Mouse (Mus musculus) cerebellum, postnatal 10 days (tissue): ENCODE data around the gene Mblac2.
A peak's percentile ranks its signal among the peaks of the same experiment; 100 is the strongest.
"Not testable (repeated sequence)": the region's sequence is repeated elsewhere in the genome, so short reads cannot be mapped to it uniquely, and the experiment has no call there.

Source experiments
- DNase-seq, 2 experiments: peaks; one replicate each; pipeline ENCODE4 v3.0.0; 2021; ENCODE audit warnings: mixed read lengths in 2 of 2

Mblac2 gene

GRCm38 (mm10) chr13:81710775-81711545 is at the start of gene Mblac2, which contains the start of gene Polr3g:
TSS of gene Mblac2 (plus strand) at chr13:81711341.
TSS of gene Polr3g (minus strand) at chr13:81711013.
- DNase-seq, result peak; percentile 99

- peak; percentile 58 to 59 for DNase-seq
Observed at GRCm38 (mm10) chr13:81663566-81664330, 47.4 kb upstream of the Mblac2 start.

- peak; percentile 42 to 58 for DNase-seq
Observed at GRCm38 (mm10) chr13:81664331-81664698, 46.8 kb upstream of the Mblac2 start.

DNA sequence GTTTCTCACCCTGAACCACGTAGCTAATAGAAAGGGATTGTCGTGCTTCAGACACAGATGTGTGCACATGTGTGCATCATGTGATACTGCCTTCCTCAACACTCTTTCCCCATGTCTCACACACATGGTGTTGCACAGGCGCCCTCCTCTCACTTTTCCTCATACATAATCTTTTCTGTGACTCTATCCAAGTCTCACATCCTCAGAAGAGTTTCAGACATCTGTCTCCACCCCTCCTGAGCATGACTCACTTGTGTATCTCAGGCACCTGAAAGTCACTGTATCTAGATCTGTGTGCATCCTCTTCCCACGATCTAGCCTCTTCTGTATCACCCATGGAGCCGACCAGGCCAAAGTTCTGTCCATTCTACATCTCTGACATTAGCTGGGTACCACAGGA is 43.4 kb upstream of the Mblac2 start:
- no peak for DNase-seq

DNA sequence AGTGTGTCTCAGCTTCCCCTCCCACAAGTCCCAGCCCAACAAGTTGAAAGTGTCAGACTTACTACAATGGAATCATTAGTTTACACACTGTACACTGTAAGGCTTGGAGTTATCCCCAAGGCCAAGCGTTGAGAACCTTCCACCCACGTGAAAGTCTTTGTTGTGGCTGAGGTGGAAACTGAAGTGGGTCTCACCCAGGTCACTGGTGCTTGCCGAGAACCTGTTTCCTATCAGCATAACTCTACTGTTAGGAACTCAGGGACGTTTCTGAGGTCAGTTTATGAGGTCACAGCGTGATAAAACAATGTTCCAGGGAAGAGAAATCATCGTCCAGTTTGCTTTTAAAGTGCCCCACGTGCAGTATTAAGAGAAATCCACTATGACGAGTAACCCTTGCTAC is 35.8 kb upstream of the Mblac2 start:
- no peak for DNase-seq

DNA sequence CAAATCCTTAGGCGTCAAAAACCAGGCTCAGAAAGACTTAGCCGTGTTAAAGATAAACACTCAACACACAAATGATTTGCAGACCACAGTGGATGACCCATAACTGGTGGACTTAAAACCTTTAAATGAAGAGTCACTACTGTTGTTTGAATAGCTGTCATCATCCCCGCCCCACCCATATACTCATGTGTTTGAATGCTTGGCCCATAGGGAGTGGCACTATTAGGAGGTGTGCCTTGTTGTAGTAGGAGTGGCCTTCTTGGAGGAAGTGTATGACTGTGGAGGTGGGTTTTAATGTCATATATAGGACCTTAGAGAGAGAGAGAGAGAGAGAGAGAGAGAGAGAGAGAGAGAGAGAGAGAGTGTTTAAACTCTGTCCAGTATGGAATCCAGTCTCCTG is 28.0 kb upstream of the Mblac2 start:
- no peak for DNase-seq

DNA sequence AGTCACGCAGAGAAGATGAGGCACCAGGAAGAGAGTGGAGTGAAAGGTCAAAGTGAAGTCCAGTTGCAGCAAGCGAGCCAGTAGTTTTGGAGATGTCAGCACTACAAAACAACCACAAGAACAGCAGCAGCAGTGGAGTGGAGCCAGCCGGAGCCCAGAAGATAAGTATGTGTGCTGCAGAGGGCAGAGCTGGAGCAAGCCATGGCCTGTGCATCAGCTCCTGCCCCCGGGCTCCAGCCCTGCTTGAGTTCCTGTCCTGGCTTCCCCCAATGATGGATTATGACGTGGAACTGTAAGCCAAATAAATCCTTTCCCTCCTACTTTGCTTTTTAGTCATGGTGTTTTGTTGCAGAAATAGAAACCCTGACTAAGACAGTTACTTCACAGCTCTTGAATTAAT is 26.9 kb upstream of the Mblac2 start:
- DNase-seq, result no peak

GRCm38 (mm10) chr13:81684884-81685283 is 26.3 kb upstream of the Mblac2 start:
- no peak for DNase-seq

- no peak for DNase-seq
Observed at GRCm38 (mm10) chr13:81689587-81689986, 21.6 kb upstream of the Mblac2 start.

- DNase-seq, result no peak
Observed at GRCm38 (mm10) chr13:81690477-81690876, 20.7 kb upstream of the Mblac2 start.

GRCm38 (mm10) chr13:81691606-81692005 is 19.5 kb upstream of the Mblac2 start:
- peak; percentile 6 to 28 for DNase-seq

- no peak for DNase-seq
Observed at GRCm38 (mm10) chr13:81694446-81694845, 16.7 kb upstream of the Mblac2 start.

DNA sequence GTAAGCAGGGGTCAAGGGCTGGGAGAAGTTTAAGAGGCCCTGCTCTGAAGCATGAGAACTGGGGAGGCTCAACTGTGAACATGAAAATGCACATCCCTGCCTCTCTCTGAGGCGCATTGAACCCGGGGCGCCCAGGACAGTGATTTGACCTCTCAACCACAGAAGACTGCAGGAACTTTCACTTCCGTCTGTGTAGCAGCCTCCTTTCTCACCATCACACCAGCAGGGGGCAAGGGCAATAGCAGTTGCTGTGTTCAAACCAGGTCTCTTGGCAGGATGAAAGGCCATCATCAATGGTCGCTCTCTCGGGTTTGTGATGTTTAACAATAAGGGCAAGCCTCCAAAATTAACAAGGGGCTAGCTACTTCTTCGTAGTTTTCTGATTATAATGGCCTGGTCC is 8.0 kb upstream of the Mblac2 start:
- DNase-seq, result no peak

- DNase-seq, result no peak
Observed at GRCm38 (mm10) chr13:81703621-81704020, 7.5 kb upstream of the Mblac2 start.

- DNase-seq, result no peak
Observed at GRCm38 (mm10) chr13:81706311-81706710, 4.8 kb upstream of the Mblac2 start.

DNA sequence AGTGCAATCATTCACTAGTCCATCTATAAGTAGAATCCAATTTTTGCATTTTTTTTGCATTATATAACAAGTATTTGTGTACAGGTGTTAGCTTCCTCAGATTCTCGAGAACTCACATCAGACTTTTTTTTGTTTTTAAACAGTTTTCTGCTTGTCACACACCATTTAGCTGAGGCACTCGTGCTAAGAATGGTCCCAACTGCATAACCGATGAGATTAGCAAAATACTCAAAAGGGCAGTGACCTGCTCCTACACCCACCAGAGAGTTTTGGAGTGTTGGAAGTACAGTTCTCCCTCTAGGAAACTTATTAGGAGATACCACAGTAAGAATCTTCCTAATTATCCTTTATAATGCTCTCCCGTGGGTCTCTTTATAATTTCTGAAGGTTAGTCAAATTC is 1.3 kb upstream of the Mblac2 start:
- no peak for DNase-seq

GRCm38 (mm10) chr13:81710266-81710665 is 875 bp upstream of the Mblac2 start:
- DNase-seq, result no peak

DNA sequence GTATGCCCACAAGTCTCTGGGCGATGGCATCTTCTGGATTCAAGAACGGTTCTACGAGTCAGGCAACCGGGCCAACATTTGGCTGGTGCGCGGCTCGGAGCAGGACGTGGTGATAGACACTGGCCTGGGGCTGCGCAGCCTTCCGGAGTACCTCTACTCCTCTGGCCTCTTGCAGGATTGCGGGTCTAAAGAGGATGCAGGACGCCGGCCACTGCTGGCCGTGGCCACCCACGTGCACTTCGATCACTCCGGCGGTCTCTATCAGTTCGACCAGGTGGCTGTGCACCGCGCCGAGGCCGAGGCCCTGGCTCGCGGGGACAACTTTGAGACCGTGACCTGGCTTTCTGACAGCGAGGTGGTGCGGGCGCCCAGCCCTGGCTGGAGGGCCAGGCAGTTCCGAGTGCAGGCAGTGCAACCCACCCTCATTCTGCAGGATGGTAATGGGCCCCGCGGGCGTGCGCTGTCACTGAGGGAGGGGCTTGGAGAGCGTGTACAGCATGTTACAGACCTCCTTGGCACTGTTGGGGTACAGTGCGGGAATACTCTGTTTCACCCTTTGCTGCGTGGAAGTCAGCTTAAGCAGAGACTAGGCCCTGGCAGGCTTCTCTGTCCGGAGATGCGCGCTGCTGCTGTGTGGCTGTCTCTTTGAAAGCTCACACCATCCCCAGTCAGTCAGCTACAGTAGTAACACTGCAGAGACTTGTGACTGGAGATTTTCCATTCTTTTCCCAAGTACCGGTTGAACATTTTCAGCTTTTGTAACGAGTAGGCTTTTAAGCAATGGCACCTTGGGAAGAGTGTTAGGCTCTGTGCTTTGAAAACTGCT is 618 bp downstream of the Mblac2 start:
- peak; percentile 75 to 77 for DNase-seq

DNA sequence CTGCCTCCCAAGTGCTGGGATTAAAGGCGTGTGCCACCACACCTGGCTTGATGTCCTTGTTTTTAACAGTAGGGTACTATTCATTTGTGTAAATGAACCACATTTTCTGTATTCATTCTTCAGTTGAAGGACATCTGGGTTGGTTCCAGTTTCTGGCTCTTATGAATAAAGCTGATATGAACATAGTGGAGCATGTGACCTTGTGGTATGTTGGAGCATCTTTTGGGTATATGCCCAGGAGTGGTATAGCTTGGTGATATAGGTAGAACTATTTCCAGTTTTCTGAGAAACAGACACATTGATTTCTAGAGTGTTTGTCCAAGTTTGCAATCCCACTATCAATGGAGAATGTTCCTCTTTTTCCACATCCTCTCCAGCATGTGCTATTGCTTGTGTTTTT is 2.8 kb downstream of the Mblac2 start:
- DNase-seq, result no peak

GRCm38 (mm10) chr13:81728141-81728540 is 17.0 kb downstream of the Mblac2 start:
- DNase-seq, result not testable (repeated sequence)

GRCm38 (mm10) chr13:81729102-81729501 is 18.0 kb downstream of the Mblac2 start:
- no peak for DNase-seq

- DNase-seq, result no peak
Observed at GRCm38 (mm10) chr13:81730362-81730761, 19.2 kb downstream of the Mblac2 start.

- DNase-seq, result no peak
Observed at GRCm38 (mm10) chr13:81736606-81737005, 25.5 kb downstream of the Mblac2 start.
